Mouse (Mus musculus) frontal cortex, postnatal 10 days (tissue): ENCODE data around the gene H2-M2.
"Not testable (repeated sequence)": the region's sequence is repeated elsewhere in the genome, so short reads cannot be mapped to it uniquely, and the experiment has no call there.

Experiments
- DNase-seq, 2 experiments: peaks; one replicate each; pipeline ENCODE4 v3.0.0; 2022; ENCODE audit warnings: low spot score in 2 of 2, mixed read lengths in 1 of 2

Gene H2-M2

DNA sequence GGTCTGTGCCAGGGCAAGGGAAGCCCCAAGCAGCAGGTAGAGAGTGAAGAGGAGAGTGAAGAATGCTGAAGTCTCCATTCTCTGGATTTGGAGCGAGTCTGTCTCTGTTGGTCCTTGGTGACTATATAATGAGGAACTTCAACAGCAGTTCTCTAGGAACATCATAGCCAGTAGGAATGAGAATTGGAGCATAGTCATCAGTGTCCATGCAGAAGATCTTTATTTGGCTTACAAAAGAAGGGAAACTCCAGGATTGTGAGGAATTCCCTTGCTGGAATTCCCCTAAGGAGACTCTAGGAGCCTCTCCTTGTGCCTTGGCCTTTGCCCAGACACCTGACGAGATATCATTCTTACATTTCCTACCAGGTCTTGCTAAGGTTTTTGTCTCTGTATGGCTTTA, at the start of gene H2-M2:
Gene H2-M2, minus strand, starts transcription at position 101 of the 400 bp plus-strand sequence.
- no peak for DNase-seq

DNA sequence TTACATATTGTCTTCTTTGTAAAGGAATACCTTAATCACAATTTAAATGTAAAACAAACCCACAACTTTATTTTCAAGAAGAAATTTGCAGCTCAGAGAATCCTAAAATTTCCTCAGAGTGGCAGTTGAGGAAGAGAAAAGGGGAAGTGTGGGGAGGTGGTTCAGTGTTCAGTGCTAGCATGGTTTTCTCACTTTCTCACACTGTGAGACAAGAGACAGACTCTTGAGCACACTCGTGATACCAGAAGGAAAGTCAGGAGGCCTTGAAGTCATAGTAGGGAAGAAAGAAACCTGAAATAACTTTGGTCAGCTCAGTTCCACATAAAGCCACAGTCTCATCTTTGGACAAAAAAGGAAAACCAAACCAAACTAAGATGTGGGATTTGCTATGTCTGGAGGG, 42.1 kb upstream of the H2-M2 start:
- not testable (repeated sequence) for DNase-seq

- DNase-seq: not testable (repeated sequence)
These were observed 41.3 kb upstream of the H2-M2 start for GRCm38 (mm10) chr17:37524612-37525011.

DNA sequence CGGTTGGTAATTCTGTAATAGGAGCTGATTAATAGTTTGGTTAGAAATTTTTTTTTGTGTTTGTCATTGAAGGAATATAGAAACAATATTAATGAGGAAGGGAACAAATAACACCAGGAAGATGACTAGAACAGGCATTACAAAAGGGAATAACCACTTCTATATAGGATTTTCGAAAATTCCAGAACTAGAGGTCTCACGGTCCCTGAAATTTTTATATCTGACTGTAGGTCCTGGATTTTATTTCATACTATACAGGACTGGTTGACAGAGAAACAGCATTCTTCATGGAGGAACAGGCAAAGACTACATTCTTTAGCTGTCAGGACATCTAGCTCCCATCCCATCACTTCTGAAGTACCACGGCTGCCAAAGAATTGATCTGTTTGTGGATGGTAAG, 24.4 kb upstream of the H2-M2 start, which contains the start of gene Olfr111:
Gene Olfr111, plus strand, starts transcription at position 301 of the 400 bp plus-strand sequence.
- no peak for DNase-seq

- no peak for DNase-seq
These were observed 8.7 kb upstream of the H2-M2 start, which contains the start of gene Olfr110 for GRCm38 (mm10) chr17:37491930-37492518. Gene Olfr110 (plus strand): TSS chr17:37492468.

- DNase-seq: no peak
These were observed 24.7 kb downstream of the H2-M2 start, which contains the start of gene Olfr109 for GRCm38 (mm10) chr17:37458616-37459015. Gene Olfr109 (plus strand): TSS chr17:37458916.

DNA sequence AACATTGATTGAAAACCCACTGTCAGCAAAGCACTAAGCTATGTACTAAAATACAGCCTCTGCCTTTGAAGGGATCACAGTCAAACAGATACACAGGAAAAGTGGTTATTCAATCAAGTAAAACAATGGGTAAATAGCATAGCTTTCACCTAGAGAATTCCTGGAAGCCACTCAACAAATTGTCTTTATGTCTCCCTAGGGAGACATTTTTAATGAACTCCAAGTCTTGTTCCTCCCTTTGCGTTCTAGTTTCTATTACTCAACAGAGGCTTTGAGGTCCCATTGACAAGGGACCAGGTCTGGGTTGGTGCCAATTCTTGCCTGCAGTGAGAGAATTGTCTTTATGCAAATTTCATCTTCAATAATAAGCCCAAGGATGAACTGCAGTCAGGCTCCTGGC, 38.2 kb downstream of the H2-M2 start, which contains the start of gene Olfr108:
Gene Olfr108, plus strand, starts transcription at position 301 of the 400 bp plus-strand sequence.
- DNase-seq: no peak
